Mouse (Mus musculus) kidney, postnatal 25 days (tissue): ENCODE measurements around the gene Nt5c2.

Source experiments
- DNase-seq, 2 experiments: peaks; one replicate each; pipeline ENCODE4 v3.0.0; 2021; ENCODE audit warnings: mixed read lengths in 2 of 2

Nt5c2 gene

GRCm38 (mm10) chr19:46963440-46963839 lies 51.5 kb downstream of the Nt5c2 start:
- no peak for DNase-seq

DNA sequence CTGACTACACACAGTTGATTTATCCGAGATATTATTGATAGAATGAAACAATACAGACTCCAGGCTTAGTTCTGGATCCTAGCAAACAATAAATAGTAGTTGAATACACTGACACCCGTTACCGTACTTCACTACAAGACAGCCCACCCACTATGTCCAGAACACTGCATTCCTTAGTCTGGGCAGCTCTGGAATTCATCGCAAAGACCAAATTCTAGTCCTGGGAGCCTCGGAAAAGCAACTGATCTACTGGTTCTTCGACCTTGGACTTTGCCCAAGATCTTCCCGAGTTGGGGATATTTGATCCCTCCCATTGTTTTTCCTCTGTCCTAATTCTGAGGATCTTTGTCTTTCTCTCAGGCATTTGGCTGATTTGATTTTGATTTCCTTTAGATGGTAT lies 52.1 kb downstream of the Nt5c2 start:
- peak in 1 of 2 experiments; percentile 40 for DNase-seq

DNA sequence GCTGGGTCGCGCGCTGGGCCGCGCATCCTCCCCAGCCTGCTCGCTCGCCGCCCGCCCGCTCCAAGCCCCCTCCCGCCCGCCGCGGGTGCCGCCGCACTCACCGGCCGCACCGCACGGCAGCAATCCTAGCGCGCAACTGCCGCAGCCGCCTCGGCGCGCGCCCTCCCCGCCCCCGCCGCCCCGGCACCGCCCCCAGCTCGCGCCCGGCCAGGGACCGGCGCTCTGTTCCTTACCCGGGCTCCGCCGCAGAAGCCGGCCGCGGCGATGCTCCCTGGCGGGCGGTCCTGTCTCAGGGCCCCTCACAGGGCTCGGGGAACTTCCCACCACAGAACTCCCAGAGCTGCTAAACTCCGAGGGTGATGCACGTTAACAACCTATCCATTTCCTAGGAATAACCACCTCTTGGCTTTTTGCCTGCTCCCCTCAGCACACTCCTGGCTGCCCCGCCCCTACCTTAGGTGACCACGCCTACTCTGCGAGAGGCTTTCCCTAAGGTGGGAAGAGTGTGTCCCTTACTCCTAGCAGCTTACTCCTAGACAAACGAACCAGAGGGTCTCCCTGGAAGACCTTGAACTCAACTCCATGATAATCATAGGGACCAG lies 52.7 kb downstream of the Nt5c2 start:
- peak; percentile 89 to 91 for DNase-seq

DNA sequence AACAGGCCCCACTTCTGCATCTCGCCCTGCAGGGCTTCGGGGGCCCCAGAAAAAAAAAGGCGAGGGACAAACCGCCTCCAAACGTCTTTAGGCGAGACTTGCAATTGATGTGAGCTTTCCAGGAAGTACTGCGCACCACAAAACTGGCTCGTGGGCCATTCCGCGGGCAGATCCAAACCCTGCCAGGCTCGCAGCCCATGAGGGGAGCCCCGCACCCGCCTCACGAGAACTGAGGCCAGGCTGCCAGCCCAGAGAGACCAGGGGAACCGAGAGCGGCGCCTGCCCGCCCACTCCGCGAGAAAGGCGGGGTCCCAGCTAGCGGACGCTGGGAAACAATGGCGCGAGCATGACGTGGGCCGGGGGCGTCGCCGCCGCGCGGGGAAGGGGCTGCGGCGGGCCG lies 53.3 kb downstream of the Nt5c2 start:
- DNase-seq: peak; percentile 80 to 90

- no peak for DNase-seq
Observed at GRCm38 (mm10) chr19:46961047-46961651, 53.8 kb downstream of the Nt5c2 start.

DNA sequence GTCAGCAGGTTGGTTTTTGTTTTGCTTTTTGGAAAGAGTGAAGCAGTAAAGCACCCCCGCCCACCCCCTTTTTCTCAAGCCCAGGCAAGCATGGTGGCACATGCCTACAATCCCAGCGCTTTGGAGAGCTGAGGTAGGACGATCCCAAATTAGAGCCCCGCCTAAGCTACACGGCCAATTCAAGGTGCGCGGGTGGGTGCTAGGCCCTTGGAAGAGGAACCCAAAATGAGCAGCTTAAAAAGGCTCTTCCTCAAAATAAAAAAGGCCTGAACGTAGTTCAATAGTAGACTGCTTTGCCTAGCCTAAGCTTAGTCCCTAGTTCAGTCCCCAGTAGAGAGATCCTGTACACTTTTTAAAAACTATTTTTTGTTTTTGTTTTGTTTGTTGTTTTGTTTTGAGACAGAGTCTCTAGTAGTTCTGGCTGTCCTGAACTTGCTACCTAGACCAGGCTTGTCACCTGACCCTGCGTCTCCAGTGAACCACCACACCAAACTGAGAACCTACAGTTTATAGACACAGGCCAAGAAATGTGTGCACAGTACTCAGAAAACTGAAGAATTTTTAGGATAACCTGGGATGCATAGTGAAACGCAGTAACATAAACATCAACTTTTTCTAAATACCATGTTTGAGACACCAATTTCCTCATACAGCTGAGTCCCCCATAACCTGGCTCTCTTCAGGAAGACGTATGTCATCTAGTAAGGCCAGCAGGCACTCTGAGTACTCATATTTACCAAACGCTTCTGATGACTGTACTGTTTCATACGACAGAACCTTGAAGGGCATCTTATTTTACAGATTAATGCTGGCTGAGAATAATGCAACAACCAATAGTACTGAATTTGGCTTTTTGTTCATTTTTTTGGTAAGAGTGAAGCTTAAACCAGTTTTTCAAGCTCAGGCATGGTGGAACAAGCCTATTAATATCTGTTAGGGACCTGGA lies 54.6 kb downstream of the Nt5c2 start:
- DNase-seq: no peak

DNA sequence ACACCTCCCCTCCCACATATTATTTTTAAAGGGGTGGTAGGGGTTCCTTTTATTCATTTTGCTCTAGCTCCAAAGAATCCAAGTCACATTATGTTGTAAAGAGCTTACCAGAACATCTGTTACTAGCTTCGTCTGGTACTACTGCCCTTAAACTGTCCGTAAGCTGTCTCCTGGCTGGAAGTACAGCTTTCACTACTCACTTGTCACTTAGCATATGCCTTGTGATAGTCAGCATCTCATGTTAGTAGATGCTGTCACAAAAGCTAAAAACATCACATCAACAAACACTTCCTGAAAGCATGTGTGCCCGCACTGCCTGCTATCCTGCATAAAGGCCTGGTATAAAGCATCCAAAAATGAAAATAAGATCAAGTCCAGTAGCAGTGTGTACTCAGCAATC lies 55.4 kb downstream of the Nt5c2 start:
- DNase-seq: no peak

- DNase-seq: no peak
Observed at GRCm38 (mm10) chr19:46958566-46958965, 56.4 kb downstream of the Nt5c2 start.

- DNase-seq: no peak
Observed at GRCm38 (mm10) chr19:46957971-46958370, 57.0 kb downstream of the Nt5c2 start.

- no peak for DNase-seq
Observed at GRCm38 (mm10) chr19:46957001-46957400, 58.0 kb downstream of the Nt5c2 start.

DNA sequence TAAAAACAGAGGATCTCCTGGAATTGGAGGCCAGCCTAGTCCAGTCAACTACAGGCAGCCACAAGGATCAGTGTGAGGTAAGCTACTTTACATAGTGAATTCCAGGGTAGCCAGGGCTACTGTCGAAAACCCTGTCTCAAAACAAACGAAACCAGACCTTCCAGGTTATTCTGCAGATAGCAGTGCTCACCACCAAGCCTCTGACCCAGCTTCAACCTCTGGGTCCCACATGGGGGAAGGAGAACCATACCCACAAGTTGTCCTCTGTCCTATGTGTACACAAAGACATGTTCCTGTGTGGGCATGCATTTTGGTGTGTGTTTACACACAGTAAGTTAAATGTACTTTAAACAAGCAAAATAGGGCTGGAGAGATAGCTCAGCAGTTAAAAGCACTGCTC lies 58.5 kb downstream of the Nt5c2 start:
- DNase-seq: no peak

- no peak for DNase-seq
Observed at GRCm38 (mm10) chr19:46955630-46956029, 59.3 kb downstream of the Nt5c2 start.

DNA sequence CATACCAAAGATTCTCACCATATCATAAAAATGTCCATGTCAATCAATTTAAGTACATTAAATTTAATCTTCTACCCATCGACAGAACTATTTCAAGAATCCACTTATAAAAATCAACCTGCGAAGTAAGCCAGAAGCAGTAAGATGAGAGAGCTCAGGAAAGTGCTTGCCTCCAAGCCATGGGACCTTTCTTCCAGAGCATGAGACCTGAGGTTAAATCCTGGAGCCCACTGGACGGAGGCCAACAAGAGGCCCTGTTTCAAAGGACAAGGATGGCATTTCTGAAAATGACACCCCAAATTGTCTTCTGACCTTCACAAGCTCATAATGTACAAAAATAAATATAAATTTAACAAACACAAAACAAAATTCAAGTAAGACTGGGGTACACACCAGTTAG lies 61.4 kb downstream of the Nt5c2 start:
- DNase-seq: no peak

- no peak for DNase-seq
Observed at GRCm38 (mm10) chr19:46952986-46953385, 62.0 kb downstream of the Nt5c2 start.

DNA sequence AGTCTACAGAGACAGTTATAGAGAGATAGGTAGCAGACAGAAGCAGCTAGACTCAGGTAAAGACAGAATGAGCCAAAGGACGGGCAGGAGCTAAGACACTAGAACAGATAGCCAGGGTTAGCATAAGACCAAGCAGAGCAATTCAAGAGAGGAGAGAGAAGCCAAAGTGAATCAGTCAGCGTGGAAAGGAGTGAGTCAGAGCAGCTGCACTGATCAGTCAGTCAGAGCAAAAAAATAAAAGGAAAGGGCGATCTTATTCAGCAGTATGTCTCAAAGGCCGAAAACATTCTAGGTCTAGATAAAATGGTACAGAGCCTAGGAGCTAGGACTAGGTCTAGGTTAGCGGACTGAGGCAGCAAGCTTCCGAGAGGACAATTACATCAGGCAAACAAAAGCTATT lies 70.6 kb downstream of the Nt5c2 start:
- no peak for DNase-seq

GRCm38 (mm10) chr19:46937173-46937572 lies 77.8 kb downstream of the Nt5c2 start:
- DNase-seq: no peak

DNA sequence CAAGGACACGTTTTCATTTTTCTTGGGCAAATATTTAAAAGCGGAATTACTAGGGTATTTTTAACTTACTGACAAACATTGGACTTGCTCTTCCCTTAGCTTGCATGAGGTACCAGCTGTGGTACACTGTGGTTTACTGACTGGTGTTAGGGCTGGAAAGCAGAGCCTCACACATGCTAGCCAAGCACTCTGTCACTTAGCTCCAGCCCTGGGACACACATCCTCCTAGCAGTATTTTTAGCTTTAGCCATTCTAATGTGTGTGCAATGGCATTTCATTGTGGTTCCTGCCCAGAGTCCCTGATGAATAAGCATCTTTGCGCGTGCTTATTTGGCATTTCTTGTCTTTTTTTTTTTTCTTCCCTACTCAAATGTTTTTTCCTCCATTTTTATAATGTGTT lies 80.9 kb downstream of the Nt5c2 start:
- no peak for DNase-seq

DNA sequence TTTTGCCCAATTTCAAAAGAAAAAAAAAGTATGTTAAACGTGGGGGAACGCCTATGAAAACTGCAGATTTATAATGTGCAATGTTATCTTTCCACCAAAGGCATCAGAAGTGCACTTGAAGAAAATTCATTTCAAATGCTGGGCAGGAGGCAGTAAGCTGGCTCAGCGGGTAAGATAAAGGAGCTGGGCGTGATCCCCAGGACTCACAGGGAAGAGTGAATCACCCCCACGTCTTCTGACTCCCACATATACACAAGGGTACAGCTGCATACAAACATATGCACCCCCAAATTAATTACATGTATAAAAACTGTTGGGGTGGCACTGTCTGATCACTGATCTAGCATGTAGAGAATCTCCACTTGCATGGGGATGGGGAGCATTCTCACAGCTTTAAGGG lies 82.3 kb downstream of the Nt5c2 start:
- no peak for DNase-seq

GRCm38 (mm10) chr19:46930026-46930425 lies 84.9 kb downstream of the Nt5c2 start:
- DNase-seq: no peak

DNA sequence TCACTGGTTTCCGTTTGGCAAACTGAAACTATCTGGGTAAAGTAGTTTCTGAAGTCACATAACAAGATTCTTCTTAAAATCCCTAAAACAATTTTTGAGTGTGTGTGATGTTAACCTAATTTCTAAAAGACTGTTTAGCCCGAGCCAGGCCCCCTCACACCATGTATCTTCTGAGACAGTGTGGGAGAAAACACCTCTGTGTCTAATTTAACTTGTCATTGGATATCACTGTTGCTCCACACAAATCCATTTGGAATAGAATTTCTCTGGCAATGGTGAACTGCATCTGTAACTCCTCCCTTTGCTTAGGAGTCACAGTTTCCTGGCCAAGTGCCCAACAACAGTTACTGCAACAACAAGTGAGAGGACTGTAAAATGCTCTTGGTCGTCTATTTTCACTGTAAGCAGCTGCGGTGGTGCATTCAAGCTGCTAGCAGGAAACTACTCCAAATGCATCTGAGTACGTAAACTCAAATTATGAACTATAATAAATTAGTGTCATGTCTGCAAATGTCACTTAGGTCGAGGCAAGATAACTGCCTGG lies 85.8 kb downstream of the Nt5c2 start:
- DNase-seq: peak; percentile 89 to 92

GRCm38 (mm10) chr19:46928136-46928535 lies 86.8 kb downstream of the Nt5c2 start:
- no peak for DNase-seq

GRCm38 (mm10) chr19:46926951-46927350 lies 88.0 kb downstream of the Nt5c2 start:
- no peak for DNase-seq

DNA sequence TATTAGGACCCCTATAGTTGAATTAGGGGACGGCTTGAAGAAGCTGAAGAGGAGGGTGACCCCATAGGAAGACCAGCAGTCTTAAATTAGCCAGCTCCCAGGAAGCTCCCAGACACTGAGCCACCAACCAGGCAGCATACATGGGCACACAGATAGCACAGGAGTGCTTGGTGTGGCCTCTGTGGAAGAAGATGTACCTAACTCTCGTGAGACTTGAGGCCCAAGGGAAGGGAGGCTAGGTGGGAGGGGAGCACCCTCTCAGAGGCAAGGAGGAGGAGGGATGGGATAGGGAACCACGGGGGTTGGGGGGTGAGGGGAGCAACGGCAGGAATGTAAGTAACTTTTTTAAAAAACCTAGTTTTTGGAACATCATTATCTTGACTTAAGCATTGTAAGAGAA lies 88.6 kb downstream of the Nt5c2 start:
- no peak for DNase-seq

DNA sequence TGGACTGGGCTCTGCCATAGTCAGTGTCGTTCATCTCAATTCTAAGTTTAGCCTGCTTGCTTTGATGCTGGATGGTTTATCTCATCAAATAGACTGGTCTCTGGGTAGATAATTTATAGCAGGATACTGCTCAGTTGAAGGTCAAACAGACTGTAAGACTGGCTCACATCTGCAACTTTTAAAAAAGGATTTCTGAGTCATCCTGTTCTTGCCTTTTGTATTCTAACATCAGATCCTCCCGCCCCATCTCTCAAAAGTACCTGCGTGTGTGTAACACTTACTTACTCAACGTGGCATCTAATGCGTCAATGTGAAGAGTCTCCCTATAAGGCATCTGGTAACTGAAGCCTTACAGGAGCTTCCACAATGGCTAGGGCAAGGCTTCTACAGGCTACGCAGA lies 94.4 kb downstream of the Nt5c2 start:
- no peak for DNase-seq
